Mouse (Mus musculus): ENCODE results near the gene Pde9a. TPM values are rescaled to one million over a fixed set of nuclear protein-coding genes. Genes with fewer than 3 reads are reported as not detected.

Gene Pde9a
- 3.3 and 3.8 TPM in 2 replicates for polyA plus RNA-seq (2012; rRNA removed)

GRCm38 (mm10) chr17:31385671-31386665 lies at the start of gene Pde9a:
Gene Pde9a (plus strand): TSS chr17:31386210.

DNA sequence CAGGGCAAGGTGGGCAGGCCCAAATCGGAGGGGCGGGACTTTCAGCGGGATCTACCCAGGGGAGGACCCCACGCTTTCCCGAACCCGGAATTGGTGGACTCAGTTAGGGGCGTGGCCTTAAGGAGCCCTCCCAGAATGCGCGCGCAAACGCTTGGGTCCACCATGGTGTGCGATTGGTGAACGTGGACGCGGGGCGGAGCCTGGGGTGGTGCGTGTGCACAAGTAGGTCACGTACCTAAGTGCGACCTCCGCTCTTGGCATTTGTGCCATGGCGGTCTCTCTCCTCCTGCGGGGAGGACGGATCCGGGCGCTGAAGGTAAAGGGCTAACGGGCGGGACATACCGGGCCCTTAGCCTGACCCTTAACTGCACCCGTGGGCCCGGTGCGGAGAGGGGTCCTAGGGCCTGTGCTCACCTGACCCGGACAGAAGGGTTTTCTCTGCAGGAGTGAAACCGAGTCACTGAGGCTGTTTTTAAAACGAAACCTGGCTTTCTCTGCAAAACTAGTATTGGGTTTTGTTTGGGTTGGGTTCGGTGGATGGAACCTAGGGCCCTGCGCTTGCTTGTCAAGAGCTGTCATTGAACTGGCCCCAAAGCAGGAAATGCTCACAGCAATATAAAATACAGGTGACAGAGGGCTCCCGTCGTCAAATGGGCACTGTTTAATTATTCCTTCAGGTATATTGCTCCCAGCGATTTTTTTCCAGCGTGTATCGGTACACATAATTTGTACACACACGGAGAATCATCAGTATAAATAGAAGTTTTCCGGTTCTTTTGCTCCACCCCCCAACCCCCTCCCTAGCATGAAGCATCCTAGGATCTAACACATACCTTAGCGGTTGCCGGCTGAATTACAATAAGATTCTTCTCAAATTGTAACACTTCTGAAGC lies 134.2 kb downstream of the Pde9a start, which contains the start of the genes Wdr4 and Ndufv3:
Gene Wdr4 (minus strand): TSS at position 35 of the 893 bp plus-strand sequence.
Gene Ndufv3 (plus strand): TSS at position 170 of the 893 bp plus-strand sequence.

Other genes starting within 250 kb of the Pde9a start
- not detected in 2 replicates for gene Tff2, start 241.9 kb upstream of the Pde9a start, polyA plus RNA-seq (2012; rRNA removed)
- not detected in 2 replicates for gene Tff1, start 220.9 kb upstream of the Pde9a start, polyA plus RNA-seq (2012; rRNA removed)
- gene Tmprss3, start 187.2 kb upstream of the Pde9a start, polyA plus RNA-seq (2012; rRNA removed): 0.27 and 0.45 TPM in 2 replicates
- gene Ubash3a, start 178.3 kb upstream of the Pde9a start, polyA plus RNA-seq (2012; rRNA removed): 7.8 and 9.4 TPM in 2 replicates
- 0.06 and 0.15 TPM in 2 replicates for gene Rsph1, start 108.8 kb upstream of the Pde9a start, polyA plus RNA-seq (2012; rRNA removed)
- gene Slc37a1, start 99.4 kb upstream of the Pde9a start, polyA plus RNA-seq (2012; rRNA removed): 2.0 and 2.1 TPM in 2 replicates
- 13.7 and 15.6 TPM in 2 replicates for gene Wdr4, start 133.8 kb downstream of the Pde9a start, polyA plus RNA-seq (2012; rRNA removed)
- gene Ndufv3, start 133.9 kb downstream of the Pde9a start, polyA plus RNA-seq (2012; rRNA removed): 63.1 and 68.5 TPM in 2 replicates
- gene Pknox1, start 178.5 kb downstream of the Pde9a start, polyA plus RNA-seq (2012; rRNA removed): 6.3 and 7.8 TPM in 2 replicates